Mouse (Mus musculus) brown adipose tissue, adult 24 weeks (tissue): ENCODE data around the gene Pam. TPM values are rescaled to one million over a fixed set of nuclear protein-coding genes. Genes with fewer than 3 reads are reported as not detected.

Experiments used
- H3K27ac ChIP-seq: fragments of 200-500 bp; replicated peaks from 2 replicates; pipeline ENCODE4 v1.5.1; 2012; ENCODE audit warnings: low read depth, mild to moderate bottlenecking, low read length
- H3K4me1 ChIP-seq: fragments of 200-500 bp; 2 replicates; pipeline ENCODE4 v1.6.1; 2012; ENCODE audit warnings: low read length, mixed read lengths; ENCODE audit not compliant: control insufficient read depth, insufficient read depth, insufficient read length
- H3K4me3 ChIP-seq: fragments of 200-500 bp; 2 replicates; pipeline ENCODE4 v1.5.1; 2012; ENCODE audit warnings: low read depth, mild to moderate bottlenecking, low read length, moderate library complexity; ENCODE audit not compliant: insufficient read depth
- polyA plus RNA-seq: library from polyadenylated mRNA; stranded (reverse); fragments of >200 nt; gene quantifications from 2 replicates; pipeline ENCODE4 v1.2.4, GENCODE M21; 2012; ENCODE audit not compliant: missing spikeins, insufficient read depth, insufficient read length

Pam gene
- polyA plus RNA-seq, 1 experiment, result 18.2 TPM

- Histone ChIP-seq H3K4me3 (no peak overlapping the region), H3K4me1 (no peaks in the 10 kb centered on the region), H3K27ac (no peak overlapping the region)
These were observed 156.9 kb downstream of the Pam start for GRCm38 (mm10) chr1:97938586-97938985.

- Histone ChIP-seq H3K27ac (no peak overlapping the region), H3K4me3 (no peak overlapping the region)
These were observed 157.4 kb downstream of the Pam start for GRCm38 (mm10) chr1:97938053-97938452.

GRCm38 (mm10) chr1:97934940-97935339, 160.5 kb downstream of the Pam start:
- Histone ChIP-seq H3K4me3 (no peak overlapping the region), H3K4me1 (no peaks in the 10 kb centered on the region), H3K27ac (no peak overlapping the region)

More at GRCm38 (mm10) chr1:97938053-97938452, 157.4 kb downstream of the Pam start:
- H3K4me1 ChIP-seq, result no peaks in the 10 kb centered on the region

- no peak overlapping the region for H3K27ac ChIP-seq
- no peak overlapping the region for H3K4me3 ChIP-seq
- no peaks in the 10 kb centered on the region for H3K4me1 ChIP-seq
These were observed 164.2 kb downstream of the Pam start for GRCm38 (mm10) chr1:97931220-97931619.

- Histone ChIP-seq H3K4me1 (no peaks in the 10 kb centered on the region), H3K4me3 (no peak overlapping the region), H3K27ac (no peak overlapping the region)
These were observed 165.9 kb downstream of the Pam start for GRCm38 (mm10) chr1:97929415-97930028.

GRCm38 (mm10) chr1:97926789-97927188, 168.7 kb downstream of the Pam start:
- H3K4me1 ChIP-seq, result no peaks in the 10 kb centered on the region
- no peak overlapping the region for H3K4me3 ChIP-seq
- no peak overlapping the region for H3K27ac ChIP-seq

GRCm38 (mm10) chr1:97926017-97926540, 169.4 kb downstream of the Pam start:
- Histone ChIP-seq H3K4me3 (no peak overlapping the region), H3K27ac (no peak overlapping the region), H3K4me1 (no peaks in the 10 kb centered on the region)

GRCm38 (mm10) chr1:97922395-97922794, 173.1 kb downstream of the Pam start:
- Histone ChIP-seq H3K27ac (no peak overlapping the region), H3K4me1 (no peaks in the 10 kb centered on the region), H3K4me3 (no peak overlapping the region)

GRCm38 (mm10) chr1:97921886-97922285, 173.6 kb downstream of the Pam start:
- no peaks in the 10 kb centered on the region for H3K4me1 ChIP-seq
- no peak overlapping the region for H3K4me3 ChIP-seq
- no peak overlapping the region for H3K27ac ChIP-seq

GRCm38 (mm10) chr1:97918495-97918894, 177.0 kb downstream of the Pam start:
- Histone ChIP-seq H3K27ac (no peak overlapping the region; the same call in 1 of the 2 replicates), H3K4me1 (no peaks in the 10 kb centered on the region), H3K4me3 (no peak overlapping the region)

- Histone ChIP-seq H3K27ac (no peak overlapping the region), H3K4me1 (no peaks in the 10 kb centered on the region), H3K4me3 (no peak overlapping the region)
These were observed 178.5 kb downstream of the Pam start for GRCm38 (mm10) chr1:97916971-97917234.

- Histone ChIP-seq H3K4me3 (no peak overlapping the region), H3K27ac (no peak overlapping the region), H3K4me1 (no peaks in the 10 kb centered on the region)
These were observed 179.1 kb downstream of the Pam start for GRCm38 (mm10) chr1:97916218-97916970.

GRCm38 (mm10) chr1:97915726-97916125, 179.7 kb downstream of the Pam start:
- Histone ChIP-seq H3K27ac (no peak overlapping the region), H3K4me3 (no peak overlapping the region)

GRCm38 (mm10) chr1:97910874-97911273, 184.6 kb downstream of the Pam start:
- Histone ChIP-seq H3K4me1 (no peaks in the 10 kb centered on the region; the same call in 1 of the 2 replicates), H3K4me3 (no peak overlapping the region), H3K27ac (0 out of 2 replicates have a peak overlapping the region, but pooled peaks have one; percentile 14)

More at GRCm38 (mm10) chr1:97915726-97916125, 179.7 kb downstream of the Pam start:
- H3K4me1 ChIP-seq, result no peaks in the 10 kb centered on the region

- Histone ChIP-seq H3K4me1 (no peaks in the 10 kb centered on the region; the same call in 1 of the 2 replicates), H3K4me3 (no peak overlapping the region), H3K27ac (no peak overlapping the region)
These were observed 185.9 kb downstream of the Pam start for GRCm38 (mm10) chr1:97909561-97909960.

GRCm38 (mm10) chr1:97908736-97909135, 186.7 kb downstream of the Pam start:
- H3K27ac ChIP-seq, result no peak overlapping the region
- no peaks in the 10 kb centered on the region; the same call in 1 of the 2 replicates for H3K4me1 ChIP-seq
- H3K4me3 ChIP-seq, result no peak overlapping the region
